Mouse (Mus musculus): ENCODE measurements around the gene Psma2.
A peak's percentile ranks its signal among the peaks of the same experiment; 100 is the strongest.

Gene Psma2

GRCm38 (mm10) chr13:14612926-14613529, at the start of gene Psma2, which contains the start of gene Mrpl32:
Gene Psma2, plus strand, starts transcription at chr13:14613240.
Gene Mrpl32, minus strand, starts transcription at chr13:14613165.
- peak; percentile 87 to 93 for DNase-seq (ENCODE audit: low spot score in 2 of 2)

DNA sequence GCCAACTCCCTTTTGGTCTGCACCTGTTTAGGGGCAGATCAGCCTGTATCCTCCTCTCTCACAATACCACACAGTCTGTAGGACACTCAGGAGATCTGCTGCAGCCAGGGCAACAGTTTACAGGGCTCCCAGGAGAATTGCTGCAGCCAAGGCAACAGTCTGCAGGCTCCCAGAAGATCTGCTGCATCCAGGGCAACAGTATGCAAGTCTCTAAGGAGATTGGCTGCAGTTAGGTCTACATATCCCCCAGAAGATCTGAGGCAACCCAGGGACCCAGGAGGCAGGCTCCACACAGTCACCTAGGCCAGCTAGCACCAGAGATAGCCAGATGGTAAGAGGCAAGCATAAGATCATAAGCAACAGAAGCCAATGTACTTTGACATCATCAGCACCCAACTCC, 38.9 kb upstream of the Psma2 start:
- DNase-seq (ENCODE audit: low spot score in 2 of 2) = no peak

- no peak for DNase-seq (ENCODE audit: low spot score in 2 of 2)
Observed at GRCm38 (mm10) chr13:14580392-14580791, 32.6 kb upstream of the Psma2 start.

GRCm38 (mm10) chr13:14602744-14603143, 10.3 kb upstream of the Psma2 start:
- no peak for DNase-seq (ENCODE audit: low spot score in 2 of 2)

DNA sequence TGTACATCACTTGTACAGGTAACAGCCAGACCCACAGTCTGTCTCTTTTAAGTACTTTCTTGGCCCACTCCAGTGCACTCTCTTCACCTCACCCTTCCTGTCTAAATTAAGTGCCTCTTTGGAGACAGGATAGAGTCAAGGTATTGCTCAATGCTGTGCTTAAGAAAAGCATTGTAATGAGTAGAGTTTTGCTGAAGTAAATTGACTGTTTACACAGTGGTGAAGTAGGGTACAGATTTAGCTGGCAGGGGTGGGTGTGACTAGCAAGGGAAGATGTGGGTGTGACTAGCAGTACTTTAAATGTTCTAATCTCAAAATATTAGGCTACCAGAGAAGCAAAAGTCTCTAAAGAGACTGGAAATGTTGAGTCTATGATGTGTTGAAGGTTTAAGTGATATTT, 5.4 kb upstream of the Psma2 start:
- no peak for DNase-seq (ENCODE audit: low spot score in 2 of 2)

DNA sequence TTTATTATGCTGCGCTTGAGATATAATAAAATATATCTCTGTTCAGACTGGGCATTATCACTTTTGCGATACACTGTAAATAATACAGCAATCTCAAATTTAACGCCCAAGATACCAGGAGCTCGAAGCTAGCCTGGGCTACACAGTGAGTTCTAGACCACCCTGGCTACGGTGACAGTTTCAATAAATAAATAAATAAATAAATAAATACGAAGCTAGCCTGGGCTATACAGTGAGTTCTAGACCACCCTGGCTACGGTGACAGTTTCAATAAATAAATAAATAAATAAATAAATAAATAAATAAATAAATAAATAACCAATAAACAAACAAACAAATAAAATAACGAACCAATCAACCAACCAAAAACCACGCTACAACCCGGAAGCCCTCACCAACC, 577 bp upstream of the Psma2 start:
- DNase-seq (ENCODE audit: low spot score in 2 of 2) = no peak

DNA sequence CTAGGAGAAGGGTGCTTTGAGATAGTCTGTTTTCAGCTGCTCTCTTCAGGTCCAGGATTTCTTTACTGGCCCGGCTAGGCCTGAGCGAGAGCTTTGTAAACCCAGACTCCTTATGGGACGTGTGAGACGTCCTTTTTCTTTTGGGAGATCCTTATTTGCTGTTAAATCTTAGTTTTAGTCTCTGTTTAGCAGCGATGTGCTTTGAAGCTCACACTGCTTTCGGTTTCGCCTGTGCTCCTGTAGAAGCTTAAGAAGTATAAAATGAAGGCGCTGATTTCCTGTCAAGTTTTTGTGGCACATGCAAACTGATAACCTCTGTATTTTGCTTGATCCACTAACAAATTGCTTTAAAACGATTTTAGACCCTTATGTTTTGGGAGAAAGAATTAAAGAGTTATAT, 513 bp downstream of the Psma2 start:
- DNase-seq (ENCODE audit: low spot score in 2 of 2) = no peak

DNA sequence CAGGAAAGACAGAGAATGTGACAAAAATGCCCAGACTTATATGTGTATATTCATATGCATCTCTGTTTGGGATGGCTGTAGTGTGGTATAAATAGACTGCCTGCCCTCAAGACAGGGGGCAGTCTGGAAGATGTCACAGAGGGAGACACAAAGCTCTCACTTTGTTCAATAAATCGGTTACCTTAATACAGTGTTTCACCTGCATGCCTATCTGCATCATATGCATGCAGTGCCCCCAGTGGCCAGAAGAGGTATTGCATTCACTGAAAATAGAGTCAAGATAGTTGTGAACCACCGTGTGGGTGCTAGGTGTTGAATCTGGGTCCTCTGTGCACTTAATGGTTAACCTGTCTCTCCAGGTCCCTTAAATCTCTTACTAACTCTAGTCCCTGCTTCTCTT, 5.7 kb downstream of the Psma2 start:
- DNase-seq (ENCODE audit: low spot score in 2 of 2) = peak; percentile 44 to 57

GRCm38 (mm10) chr13:14629726-14630641, 16.9 kb downstream of the Psma2 start, which contains the start of gene AW209491:
Gene AW209491, plus strand, starts transcription at chr13:14630154.
- peak; percentile 91 to 92 for DNase-seq (ENCODE audit: low spot score in 2 of 2)

- no peak for DNase-seq (ENCODE audit: low spot score in 2 of 2)
Observed at GRCm38 (mm10) chr13:14639998-14640397, 27.0 kb downstream of the Psma2 start.

DNA sequence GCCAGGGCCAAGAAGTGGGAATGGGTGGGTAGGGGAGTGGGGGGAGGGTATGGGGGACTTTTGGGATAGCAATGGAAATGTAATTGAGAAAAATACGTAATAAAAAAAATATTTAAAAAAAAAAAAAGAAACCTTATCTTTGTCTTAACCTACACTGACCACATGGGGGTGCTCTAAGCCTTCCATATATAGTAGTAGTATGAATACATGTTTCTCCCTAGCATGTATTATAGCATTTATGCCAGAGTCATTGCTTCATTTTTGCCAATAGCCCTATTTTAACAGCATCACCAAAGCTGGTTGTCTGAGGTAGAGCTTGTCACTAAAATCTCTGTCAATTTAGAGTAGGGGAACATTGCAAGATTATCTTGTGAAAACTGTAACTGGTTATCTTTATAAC, 36.3 kb downstream of the Psma2 start:
- DNase-seq (ENCODE audit: low spot score in 2 of 2) = no peak

GRCm38 (mm10) chr13:14667107-14667506, 54.1 kb downstream of the Psma2 start:
- no peak for DNase-seq (ENCODE audit: low spot score in 2 of 2)

DNA sequence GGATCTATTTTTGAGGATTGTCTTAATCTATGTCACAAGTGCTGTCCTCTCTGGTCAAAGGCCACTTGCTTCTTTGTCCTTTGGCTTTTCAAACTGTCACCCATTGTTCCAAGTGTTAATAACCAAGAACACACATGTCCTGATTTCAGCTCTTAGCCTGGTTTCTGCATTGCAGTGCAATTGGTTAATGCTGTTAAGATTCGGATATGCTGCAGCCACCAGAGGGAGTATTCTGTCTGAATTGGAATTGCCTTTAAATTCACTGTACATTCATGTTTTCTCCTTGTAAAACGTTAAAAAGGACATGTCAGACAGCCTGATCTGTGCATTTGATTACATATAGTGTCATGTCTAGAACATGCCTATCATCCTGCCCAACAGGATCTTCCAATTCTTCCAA, 57.3 kb downstream of the Psma2 start:
- DNase-seq (ENCODE audit: low spot score in 2 of 2) = peak in 1 of 2 experiments; percentile 16

DNA sequence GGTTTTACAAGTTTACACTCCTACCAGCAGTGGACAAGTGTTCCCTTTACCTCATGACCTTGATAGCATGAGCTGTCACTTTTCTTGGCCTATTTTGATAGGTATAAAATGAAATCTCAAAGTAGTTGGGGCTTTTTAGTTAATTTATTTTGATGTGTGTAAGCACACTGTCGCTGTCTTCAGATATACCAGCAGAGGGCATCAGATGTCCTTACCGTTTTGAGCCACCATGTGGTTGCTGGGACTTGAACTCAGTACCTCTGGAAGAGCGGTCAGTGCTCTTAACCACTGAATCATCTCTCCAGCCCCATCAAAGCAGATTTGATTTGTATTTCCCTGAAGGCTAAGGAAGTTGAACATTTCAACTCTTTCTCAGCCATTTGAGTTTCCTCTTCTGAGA, 75.9 kb downstream of the Psma2 start:
- DNase-seq (ENCODE audit: low spot score in 2 of 2) = no peak

DNA sequence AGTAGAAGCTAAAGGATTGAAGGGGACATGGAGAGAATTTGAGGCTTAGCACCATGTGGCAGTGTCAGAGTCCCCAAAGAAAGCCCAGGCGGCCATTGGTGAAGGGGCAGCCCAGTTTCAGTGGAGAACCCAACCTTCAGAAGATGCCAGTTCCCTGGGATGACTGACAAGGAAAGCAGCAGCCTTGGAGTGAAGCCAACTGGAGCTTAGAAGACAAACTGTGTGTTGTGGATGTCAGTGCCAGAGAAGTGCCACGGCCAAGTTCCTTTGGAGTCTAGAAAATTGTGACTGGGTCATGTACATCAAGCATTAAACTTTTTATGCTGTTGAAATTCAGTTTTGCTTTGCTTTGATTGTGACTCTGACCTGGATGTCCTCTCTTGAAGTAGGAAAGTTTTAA, 103.8 kb downstream of the Psma2 start:
- no peak for DNase-seq (ENCODE audit: low spot score in 2 of 2)

GRCm38 (mm10) chr13:14717755-14718154, 104.7 kb downstream of the Psma2 start:
- no peak for DNase-seq (ENCODE audit: low spot score in 2 of 2)

Data from frontal cortex, postnatal 25 days (tissue).